Mouse (Mus musculus): ENCODE data around the gene Tlcd1.
"Not testable (repeated sequence)": the region's sequence is repeated elsewhere in the genome, so short reads cannot be mapped to it uniquely, and the experiment has no call there.

Tlcd1 gene

GRCm38 (mm10) chr11:78177437-78177836 is 926 bp downstream of the Tlcd1 start:
- no peak for DNase-seq (ENCODE audit: low spot score in 2 of 2)

DNA sequence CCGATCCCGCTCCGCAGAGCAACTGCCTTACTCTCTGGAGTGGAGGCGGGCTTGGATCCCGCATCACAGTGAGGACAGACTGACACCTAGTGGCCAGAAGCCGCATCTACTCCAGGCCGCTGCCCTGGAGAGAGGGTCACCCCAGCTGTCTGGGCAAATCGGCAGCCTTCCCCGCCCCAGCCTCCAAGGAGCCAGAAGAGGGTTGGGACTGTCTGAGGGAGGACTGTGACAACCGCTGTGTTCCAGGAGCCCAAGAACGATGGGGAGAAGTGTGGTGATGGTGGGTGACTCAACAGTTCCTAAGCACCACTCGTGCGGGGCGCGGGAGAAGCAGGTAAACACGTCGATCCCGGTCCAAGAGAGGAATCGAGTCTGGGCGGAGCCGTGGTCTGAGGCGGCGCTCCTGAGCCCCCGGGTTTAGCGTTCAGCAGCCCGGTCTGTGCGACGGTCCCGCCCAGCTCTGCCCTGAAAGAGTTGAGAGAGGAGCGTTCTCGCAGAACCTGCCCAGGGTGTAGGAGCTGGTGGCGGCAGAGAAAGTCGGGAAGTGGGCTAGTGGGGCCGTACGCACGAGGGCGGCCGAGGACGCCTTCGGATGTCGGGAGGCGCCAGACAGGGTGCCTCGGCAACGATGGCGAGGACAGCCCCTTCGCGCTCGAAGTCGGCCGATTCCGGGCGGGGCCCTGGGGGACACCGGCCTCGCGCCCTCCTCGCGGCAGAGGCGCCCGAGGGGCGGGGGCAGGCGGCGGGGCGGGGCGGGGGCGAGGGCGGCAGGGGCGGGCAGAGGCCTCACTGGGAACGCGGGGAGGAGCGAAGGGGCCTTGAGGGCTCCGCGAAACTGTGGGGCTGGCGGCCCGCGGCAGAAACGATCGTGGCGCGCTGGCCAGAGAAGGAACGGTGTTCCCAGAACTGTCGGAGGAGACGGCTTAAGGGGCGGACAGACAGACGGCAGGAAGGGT is 1.7 kb downstream of the Tlcd1 start:
- DNase-seq (ENCODE audit: low spot score in 2 of 2), result peak; percentile 92 to 94

DNA sequence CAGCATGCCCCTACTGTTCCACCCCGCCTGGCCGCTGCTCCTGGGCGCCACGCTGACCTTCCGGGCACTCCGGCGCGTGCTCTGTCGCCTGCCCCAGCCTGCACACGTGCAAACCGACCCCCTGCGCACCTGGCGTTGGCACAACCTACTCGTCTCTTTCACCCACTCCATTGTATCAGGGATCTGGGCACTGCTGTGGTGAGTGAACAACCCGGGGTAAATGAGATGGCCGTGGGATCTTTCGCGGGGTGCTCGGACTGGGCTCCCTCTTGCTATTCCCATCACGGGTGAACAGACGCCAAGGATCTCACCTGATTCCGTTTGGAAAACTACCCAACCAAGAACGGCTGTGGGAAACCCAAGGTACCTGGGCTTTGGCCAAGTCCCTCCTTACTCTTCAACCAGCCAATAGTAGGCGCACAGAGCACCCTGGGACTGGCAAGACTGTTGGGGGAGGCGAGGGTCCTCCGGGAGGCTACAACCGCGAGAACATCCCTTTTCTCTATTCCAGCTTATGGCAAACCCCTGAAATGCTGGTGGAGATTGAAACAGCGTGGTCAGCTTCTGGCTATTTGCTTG is 2.4 kb downstream of the Tlcd1 start:
- no peak for DNase-seq (ENCODE audit: low spot score in 2 of 2)

DNA sequence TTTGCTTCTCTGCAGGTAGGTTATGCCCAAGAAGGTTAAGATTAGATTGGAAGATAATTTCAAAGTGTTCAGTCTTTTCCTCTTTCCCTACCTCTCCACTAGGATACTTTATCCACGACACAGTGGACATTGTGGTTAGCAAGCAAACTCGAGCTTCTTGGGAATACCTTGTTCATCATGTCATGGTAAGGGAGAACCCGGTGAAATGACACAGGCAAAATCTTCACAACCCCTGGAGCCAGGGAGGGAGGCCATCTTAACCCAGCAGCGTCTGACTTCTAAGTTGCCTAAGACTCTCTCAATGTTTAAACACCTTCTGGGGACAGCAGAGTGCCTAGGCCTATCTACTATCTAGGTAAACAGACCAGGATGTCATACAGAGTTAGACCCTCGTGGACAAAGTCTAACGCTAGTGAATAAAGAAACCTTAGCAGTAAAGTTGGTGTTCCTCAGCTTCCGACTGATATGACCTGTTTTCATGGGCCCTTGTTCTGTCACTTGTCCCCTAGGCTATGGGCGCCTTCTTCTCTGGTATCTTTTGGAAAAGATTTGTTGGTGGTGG is 3.0 kb downstream of the Tlcd1 start:
- DNase-seq (ENCODE audit: low spot score in 2 of 2), result no peak

DNA sequence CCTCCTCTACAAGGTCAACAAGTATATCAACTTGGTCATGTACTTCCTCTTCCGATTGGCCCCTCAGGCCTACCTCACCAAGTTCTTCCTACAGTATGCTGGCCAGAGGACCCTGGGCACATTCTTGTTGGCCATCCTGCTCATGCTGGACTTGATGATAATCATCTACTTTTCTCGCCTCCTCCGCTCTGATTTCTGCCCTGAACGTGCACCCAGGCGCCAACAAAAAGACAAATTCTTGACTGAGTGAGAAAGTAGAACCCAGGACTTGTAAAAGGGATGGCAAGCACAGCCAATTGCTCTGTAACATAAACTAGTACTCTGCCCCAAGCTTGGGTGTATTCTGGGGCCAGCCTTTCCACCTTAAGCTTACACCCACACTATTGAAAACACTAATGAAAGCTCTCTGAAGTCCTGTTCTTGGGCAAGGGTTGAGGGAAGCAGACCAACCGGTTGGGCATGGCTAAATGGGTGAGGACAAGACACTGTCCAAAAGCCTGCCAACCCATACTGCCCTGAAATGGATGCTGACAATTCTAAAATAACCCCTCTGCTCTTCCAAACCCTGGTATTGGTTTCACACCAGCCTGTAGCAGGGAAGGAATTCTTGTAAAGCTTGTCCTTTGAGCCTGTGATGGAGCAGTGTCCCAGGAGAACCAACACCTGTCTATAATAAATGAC is 3.7 kb downstream of the Tlcd1 start:
- no peak for DNase-seq (ENCODE audit: low spot score in 2 of 2)

DNA sequence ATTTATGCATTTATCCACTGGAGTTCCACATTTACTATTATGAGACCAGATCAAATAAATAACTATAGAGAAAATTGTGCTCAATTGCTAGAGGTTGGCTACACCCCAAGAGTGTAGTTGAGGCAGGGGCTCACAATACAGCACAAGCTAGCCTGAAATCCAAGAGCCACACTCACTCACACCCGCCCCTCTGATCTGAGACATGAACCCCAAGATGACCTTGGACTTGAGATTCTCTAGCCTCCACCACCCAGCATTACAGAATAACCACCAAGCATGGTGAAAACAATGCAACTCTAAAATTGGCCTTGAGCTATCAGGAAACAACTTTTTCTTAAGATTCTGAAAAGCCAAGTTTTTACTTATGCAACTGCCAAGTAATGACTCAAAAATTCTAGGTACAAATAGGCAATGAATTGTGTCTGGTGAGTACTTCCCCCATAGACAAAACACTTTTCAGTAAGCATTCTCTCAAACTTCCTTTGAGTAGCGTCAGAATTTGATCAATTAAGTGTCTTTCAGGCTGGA is 5.4 kb downstream of the Tlcd1 start:
- DNase-seq (ENCODE audit: low spot score in 2 of 2), result no peak

- no peak for DNase-seq (ENCODE audit: low spot score in 2 of 2)
Observed at GRCm38 (mm10) chr11:78182450-78182849, 5.9 kb downstream of the Tlcd1 start.

GRCm38 (mm10) chr11:78182961-78183844 is 6.7 kb downstream of the Tlcd1 start, which contains the start of gene Rpl23a:
Gene Rpl23a, minus strand, starts transcription at chr11:78183584.
- peak; percentile 78 to 79 for DNase-seq (ENCODE audit: low spot score in 2 of 2)

- no peak for DNase-seq (ENCODE audit: low spot score in 2 of 2)
Observed at GRCm38 (mm10) chr11:78183884-78184514, 7.5 kb downstream of the Tlcd1 start.

GRCm38 (mm10) chr11:78184702-78185101 is 8.2 kb downstream of the Tlcd1 start:
- DNase-seq (ENCODE audit: low spot score in 2 of 2), result not testable (repeated sequence)

- DNase-seq (ENCODE audit: low spot score in 2 of 2), result peak; percentile 34 to 44
Observed at GRCm38 (mm10) chr11:78188331-78189233, 12.1 kb downstream of the Tlcd1 start, which contains the start of gene Rab34. Gene Rab34, plus strand, starts transcription at chr11:78188430.

GRCm38 (mm10) chr11:78189234-78190040 is 12.9 kb downstream of the Tlcd1 start:
- DNase-seq (ENCODE audit: low spot score in 2 of 2), result peak; percentile 54 to 60

DNA sequence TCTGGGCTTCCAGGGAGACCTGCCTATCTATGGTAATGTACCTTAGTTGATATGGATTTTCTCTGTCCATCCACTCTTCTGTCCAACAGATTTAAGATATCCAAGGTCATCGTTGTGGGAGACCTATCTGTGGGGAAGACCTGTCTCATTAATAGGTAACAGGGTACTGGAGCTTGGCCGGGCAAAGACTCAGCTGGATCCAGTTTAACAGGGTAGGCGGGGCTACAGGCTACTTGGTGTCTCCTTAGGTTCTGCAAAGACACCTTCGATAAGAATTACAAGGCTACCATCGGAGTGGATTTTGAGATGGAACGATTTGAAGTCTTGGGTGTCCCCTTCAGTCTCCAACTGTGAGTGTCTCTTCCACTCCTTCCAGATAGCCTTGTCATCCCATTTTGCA is 13.5 kb downstream of the Tlcd1 start:
- no peak for DNase-seq (ENCODE audit: low spot score in 2 of 2)

DNA sequence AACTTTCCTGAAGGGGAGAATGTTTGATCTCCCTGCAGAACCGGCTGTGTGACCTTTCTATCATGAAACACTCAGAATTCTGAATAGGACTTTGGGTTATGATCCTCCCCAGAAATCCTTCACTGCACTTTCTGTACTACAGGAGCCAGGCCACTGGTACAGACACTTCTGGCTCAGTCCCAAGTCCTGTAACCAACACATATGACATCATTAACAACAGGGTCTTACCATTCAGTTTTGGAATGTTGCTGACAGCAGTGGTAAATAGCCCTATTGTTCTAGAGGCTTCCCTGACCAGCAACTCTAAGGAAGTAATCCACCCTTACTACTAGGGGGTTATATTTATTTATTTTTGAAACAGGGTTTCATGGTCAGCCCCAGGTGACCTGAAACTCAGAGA is 16.6 kb downstream of the Tlcd1 start, which contains the start of gene Proca1:
Gene Proca1, plus strand, starts transcription at position 280 of the 400 bp plus-strand sequence.
- no peak for DNase-seq (ENCODE audit: low spot score in 2 of 2)

DNA sequence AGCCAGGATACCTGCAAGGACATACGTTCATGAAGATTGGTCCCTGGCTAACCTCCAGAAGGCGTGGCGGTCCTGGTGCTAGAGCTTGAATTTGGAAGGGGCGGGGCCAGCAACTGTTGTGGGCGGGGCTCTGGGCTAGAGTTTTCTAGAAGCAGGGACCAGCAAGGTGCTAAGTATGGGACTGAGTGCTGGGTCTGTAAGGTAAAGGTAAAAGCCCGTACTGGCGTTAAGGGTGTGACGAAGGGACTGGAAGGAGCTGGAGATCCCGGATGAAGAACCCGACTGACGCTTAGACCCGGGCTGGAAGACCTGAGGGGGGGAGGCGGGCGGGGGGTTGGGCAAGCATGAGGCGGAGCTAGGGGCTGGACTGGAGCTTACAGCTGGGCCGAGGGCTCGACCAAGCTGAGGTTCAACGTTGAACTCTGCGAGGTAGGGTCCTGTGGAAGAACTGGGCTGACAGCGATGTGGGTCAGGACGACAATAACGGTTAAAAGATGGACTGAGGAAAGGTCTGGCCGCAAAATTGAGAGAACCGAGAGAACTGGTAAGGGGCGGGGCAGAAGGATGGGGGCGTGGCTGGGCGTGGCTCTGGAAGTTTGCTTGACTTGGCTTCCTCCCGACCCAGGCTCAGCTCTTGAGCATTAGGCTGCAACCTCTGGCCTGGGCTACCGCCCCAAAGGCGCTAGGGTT is 18.0 kb downstream of the Tlcd1 start:
- no peak for DNase-seq (ENCODE audit: low spot score in 2 of 2)

DNA sequence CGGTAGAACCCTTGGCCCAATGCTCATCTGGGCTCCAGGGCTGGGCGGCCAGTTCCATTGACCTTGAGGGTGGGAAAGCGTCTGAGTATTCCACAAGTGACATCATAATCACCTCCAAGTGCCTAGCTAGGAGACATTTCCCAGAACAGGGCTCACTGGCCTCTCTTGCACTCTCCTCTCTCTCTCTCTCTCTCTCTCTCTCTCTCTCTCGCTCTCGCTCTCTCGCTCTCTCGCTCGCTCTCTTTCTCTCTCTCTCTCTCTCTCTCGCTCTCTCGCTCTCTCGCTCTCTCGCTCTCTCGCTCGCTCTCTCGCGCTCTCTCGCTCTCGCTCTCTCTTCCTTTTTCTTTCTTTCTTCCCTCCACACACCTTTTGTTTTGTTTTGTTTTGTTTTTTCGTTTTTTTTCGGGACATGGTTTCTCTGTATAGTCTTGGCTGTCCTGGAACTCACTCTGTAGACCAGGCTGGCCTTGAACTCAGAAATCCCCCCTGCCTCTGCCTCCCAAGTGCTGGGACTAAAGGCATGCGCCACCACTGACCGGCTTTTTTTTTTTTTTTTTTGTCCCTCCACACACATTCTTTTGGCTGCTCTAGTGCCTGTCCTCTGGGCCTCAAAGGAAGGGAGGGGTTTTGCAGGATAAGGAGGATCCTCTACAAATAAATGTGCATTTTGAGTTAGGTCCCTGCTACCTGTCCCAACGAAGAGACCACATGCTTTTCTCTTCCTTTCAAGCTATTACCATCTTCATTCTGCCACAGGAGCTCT is 18.8 kb downstream of the Tlcd1 start:
- no peak for DNase-seq (ENCODE audit: low spot score in 2 of 2)

- no peak for DNase-seq (ENCODE audit: low spot score in 2 of 2)
Observed at GRCm38 (mm10) chr11:78202372-78202771, 25.9 kb downstream of the Tlcd1 start.
